Mouse (Mus musculus) limb, embryonic 14.5 days (tissue): Measurements from ENCODE around the gene Arl15. TPM values are rescaled to one million over a fixed set of nuclear protein-coding genes. Genes with fewer than 3 reads are reported as not detected.

Experiments used
- ATAC-seq: fragments of 200-750 bp; cut with Nextera tagmentation; 2 replicates; pipeline ENCODE4 v1.8.0; 2017; ENCODE audit warnings: low read depth, moderate number of reproducible peaks, moderate TSS enrichment; ENCODE audit not compliant: low FRiP score
- DNase-seq: peaks from one replicate; pipeline ENCODE4 v3.0.0-alpha.2; 2015; ENCODE audit warnings: low spot score
- H3K27ac ChIP-seq: fragments of 300-500 bp; sonication (generic); replicated peaks from 2 replicates; pipeline ENCODE4 v1.5.1; 2014; ENCODE audit warnings: low read depth, mild to moderate bottlenecking, low read length, moderate library complexity, mixed read lengths
- H3K27me3 ChIP-seq: fragments of 300-500 bp; sonication (generic); 2 replicates; pipeline ENCODE4 v1.6.1; 2014; ENCODE audit warnings: low read length, mixed read lengths; ENCODE audit not compliant: control insufficient read depth, insufficient read depth
- H3K36me3 ChIP-seq: fragments of 300-500 bp; sonication (generic); 2 replicates; pipeline ENCODE4 v1.6.1; 2014; ENCODE audit warnings: mild to moderate bottlenecking, low read length, moderate library complexity, mixed read lengths; ENCODE audit not compliant: control insufficient read depth, insufficient read depth
- H3K4me1 ChIP-seq: fragments of 300-500 bp; sonication (generic); 2 replicates; pipeline ENCODE4 v1.6.1; 2014; ENCODE audit warnings: antibody characterized with exemption, low read length, mixed read lengths; ENCODE audit not compliant: control insufficient read depth, insufficient read depth
- H3K4me2 ChIP-seq: fragments of 300-500 bp; sonication (generic); replicated peaks from 2 replicates; pipeline ENCODE4 v1.6.1; 2014; ENCODE audit warnings: low read depth, mild to moderate bottlenecking, low read length, moderate library complexity; ENCODE audit not compliant: severe bottlenecking
- H3K4me3 ChIP-seq: fragments of 300-500 bp; sonication (generic); replicated peaks from 2 replicates; pipeline ENCODE4 v1.5.1; 2014; ENCODE audit warnings: low read length
- H3K9ac ChIP-seq: fragments of 300-500 bp; sonication (generic); 2 replicates; pipeline ENCODE4 v1.6.1; 2014; ENCODE audit warnings: mild to moderate bottlenecking, low read depth, low read length, moderate library complexity; ENCODE audit not compliant: severe bottlenecking
- H3K9me3 ChIP-seq: fragments of 300-500 bp; sonication (generic); 2 replicates; pipeline ENCODE4 v1.6.1; 2016; ENCODE audit warnings: low read length; ENCODE audit not compliant: control insufficient read depth
- POLR2A ChIP-seq: fragments of 200-500 bp; IDR thresholded peaks from 2 replicates; pipeline ENCODE4 v1.8.0; 2012; ENCODE audit warnings: inconsistent platforms, mild to moderate bottlenecking, moderate library complexity, borderline replicate concordance; ENCODE audit not compliant: insufficient read depth, insufficient read length; ENCODE audit errors: extremely low read depth
- WGBS: fragments of 180-500 bp; shearing (Covaris S2); extraction: QIAGEN DNeasy Blood & Tissue Kit; methylation state at CpG from one replicate; pipeline ENCODE4 v1.1.7; 2014; 5-methylcytosine and 5-hydroxymethylcytosine counted together
- polyA plus RNA-seq, 2 experiments: library from polyadenylated mRNA; depleted of rRNA in 1 of 2; stranded (reverse) in 1 of 2; unstranded in 1 of 2; fragments of >200 nt; fragmentation: Nextera tagmentation in 1 of 2; extraction: Ambion mirVana in 1 of 2; gene quantifications; 2 replicates each; pipeline versions ENCODE4 v1.2.1 to v1.2.3; 2012 to 2014

Arl15 gene
- polyA plus RNA-seq, 2 experiments = 10.1 to 10.7 TPM

DNA sequence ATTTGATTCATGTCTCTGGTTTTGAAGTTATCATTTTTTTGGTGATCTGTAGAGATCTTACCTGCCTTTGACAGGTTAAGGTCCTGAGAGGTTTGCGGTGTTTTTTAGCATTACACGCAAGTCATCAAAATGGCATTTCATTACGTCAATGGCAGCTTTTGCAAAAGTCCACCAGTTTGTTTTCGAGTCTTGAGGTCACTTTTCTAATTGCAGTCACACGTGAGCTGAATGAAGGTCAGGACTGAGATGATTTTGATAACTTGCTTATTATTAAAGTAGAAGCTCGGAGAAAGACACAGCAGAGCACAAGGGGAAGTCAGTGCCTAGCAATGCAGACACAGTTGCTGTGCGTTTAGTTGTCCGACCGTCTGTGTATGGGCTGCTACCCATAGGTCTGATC lies 8.3 kb downstream of the Arl15 start:
- 88% methylated on average over 9 of the region's 9 CpGs for WGBS
- DNase-seq = no peak
- no peak overlapping the region for H3K4me2 ChIP-seq
- ATAC-seq = no peak
- H3K4me3 ChIP-seq = no peak overlapping the region
- H3K4me1 ChIP-seq = no peaks in the 10 kb centered on the region
- H3K27me3 ChIP-seq = no peaks in the 10 kb centered on the region
- no peak for TF ChIP-seq POLR2A
- no peak overlapping the region for H3K27ac ChIP-seq
- H3K9ac ChIP-seq = no peak overlapping the region
- no peaks in the 10 kb centered on the region for H3K36me3 ChIP-seq
- H3K9me3 ChIP-seq = no peaks in the 10 kb centered on the region

GRCm38 (mm10) chr13:113811141-113811540 lies 16.8 kb downstream of the Arl15 start:
- Histone ChIP-seq H3K9ac (no peak overlapping the region), H3K4me3 (no peak overlapping the region), H3K27ac (no peak overlapping the region), H3K36me3 (no peaks in the 10 kb centered on the region), H3K4me2 (no peak overlapping the region), H3K4me1 (peaks cover 19% of the 10 kb centered on the region), H3K9me3 (no peaks in the 10 kb centered on the region), H3K27me3 (no peaks in the 10 kb centered on the region)
- 97% methylated on average over 2 of the region's 2 CpGs for WGBS
- ATAC-seq = no peak
- no peak for TF ChIP-seq POLR2A
- no peak for DNase-seq

DNA sequence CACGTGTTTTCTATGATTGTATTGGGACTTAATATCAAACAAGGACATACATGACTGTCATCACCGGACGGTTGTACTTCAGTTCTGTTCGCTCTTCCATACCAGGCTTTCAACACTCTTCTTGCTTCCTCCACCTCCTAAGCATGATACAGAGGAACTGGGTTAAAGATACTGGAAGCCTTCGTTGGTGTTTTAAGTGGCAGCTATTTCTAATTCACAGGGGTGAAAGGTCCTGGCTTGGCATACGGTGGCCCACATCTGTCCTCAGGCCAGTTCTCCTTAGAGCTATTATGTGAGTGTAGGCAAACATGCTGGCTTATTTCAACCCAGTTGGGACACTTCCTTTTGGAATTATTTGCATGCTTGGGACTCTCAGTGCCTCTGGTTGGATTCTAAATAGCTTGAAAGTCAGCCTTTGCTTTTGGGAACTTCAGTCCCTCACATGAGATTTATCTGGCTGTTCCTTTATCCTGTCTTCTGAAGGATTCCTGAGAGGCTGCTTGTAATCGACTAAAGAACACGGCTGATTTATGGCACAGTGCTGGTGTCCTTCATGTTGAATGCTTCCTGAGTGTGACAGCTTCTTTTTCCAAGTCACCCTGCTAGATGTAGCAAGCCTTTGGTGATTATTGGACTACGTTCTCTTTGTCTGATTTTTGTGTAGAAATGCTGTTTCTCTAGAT lies 17.7 kb downstream of the Arl15 start:
- H3K36me3 ChIP-seq = no peaks in the 10 kb centered on the region
- no peak for ATAC-seq
- no peak for TF ChIP-seq POLR2A
- no peak overlapping the region for H3K4me2 ChIP-seq
- no peak overlapping the region for H3K4me3 ChIP-seq
- H3K9ac ChIP-seq = no peak overlapping the region
- no peaks in the 10 kb centered on the region for H3K27me3 ChIP-seq
- H3K4me1 ChIP-seq = peaks cover 25% of the 10 kb centered on the region
- H3K9me3 ChIP-seq = no peaks in the 10 kb centered on the region
- H3K27ac ChIP-seq = 0 out of 2 replicates have a peak overlapping the region, but pooled peaks have one; percentile 33
- DNase-seq = no peak
- WGBS = 39% methylated on average over 9 of the region's 9 CpGs

GRCm38 (mm10) chr13:113812593-113812975 lies 18.3 kb downstream of the Arl15 start:
- Histone ChIP-seq H3K4me3 (no peak overlapping the region), H3K4me1 (peaks cover 25% of the 10 kb centered on the region), H3K4me2 (no peak overlapping the region), H3K27ac (no peak overlapping the region), H3K9ac (no peak overlapping the region), H3K36me3 (no peaks in the 10 kb centered on the region), H3K27me3 (no peaks in the 10 kb centered on the region), H3K9me3 (no peaks in the 10 kb centered on the region)
- WGBS = 39% methylated on average over 6 of the region's 6 CpGs
- ATAC-seq (no peak), DNase-seq (no peak)
- no peak for TF ChIP-seq POLR2A

DNA sequence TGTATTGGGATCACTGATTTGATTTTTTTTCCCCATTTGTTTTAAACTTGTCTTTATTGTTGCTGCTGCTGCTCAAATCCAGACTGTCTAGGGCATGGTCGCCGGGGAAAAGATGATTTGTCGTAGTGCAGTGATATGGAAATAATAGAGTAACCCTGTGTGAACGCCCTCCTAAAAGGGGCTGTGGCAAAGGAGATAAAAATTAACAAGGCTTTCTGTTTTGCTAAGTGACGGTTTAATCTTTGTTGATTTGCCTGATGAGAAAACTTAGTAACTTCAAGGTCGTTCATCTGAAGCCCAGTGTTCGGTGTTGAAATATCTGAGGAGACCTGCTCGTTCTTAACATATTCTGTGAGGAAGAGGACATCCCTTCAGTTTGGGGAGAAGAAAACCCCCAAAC lies 19.8 kb downstream of the Arl15 start:
- Histone ChIP-seq H3K27ac (no peak overlapping the region), H3K4me3 (no peak overlapping the region), H3K4me2 (no peak overlapping the region), H3K36me3 (no peaks in the 10 kb centered on the region), H3K9ac (no peak overlapping the region), H3K4me1 (peaks cover 25% of the 10 kb centered on the region), H3K27me3 (no peaks in the 10 kb centered on the region), H3K9me3 (no peaks in the 10 kb centered on the region)
- no peak for TF ChIP-seq POLR2A
- WGBS = 75% methylated on average over 8 of the region's 8 CpGs
- DNase-seq (no peak), ATAC-seq (no peak)
